Mouse (Mus musculus): ENCODE measurements around the gene Tbata.
A peak's percentile ranks its signal among the peaks of the same experiment; 100 is the strongest.

GRCm38 (mm10) chr10:61175442-61176204 is 3.9 kb downstream of the Tbata start:
- TF ChIP-seq CHD2 (IDR thresholded peaks at IDR 0.05; ENCODE audit: low read depth, low read length), result no peak
- TF ChIP-seq ZNF384 (IDR thresholded peaks at IDR 0.05; ENCODE audit: low read depth, low read length), result no peak
- TF ChIP-seq ZC3H11A (IDR thresholded peaks at IDR 0.05; ENCODE audit: borderline replicate concordance, low read depth, low read length), result 0 out of 2 replicates have a peak, but pooled peaks have one; percentile 10
- no peak for TF ChIP-seq HCFC1 (IDR thresholded peaks at IDR 0.05; ENCODE audit: borderline replicate concordance, insufficient read depth, low read length)
- TF ChIP-seq MAFK (IDR thresholded peaks at IDR 0.05; ENCODE audit: insufficient read depth, low read depth, low read length), result no peak
